Mouse (Mus musculus): ENCODE results near the gene Homer2. TPM values are rescaled to one million over a fixed set of nuclear protein-coding genes. Genes with fewer than 3 reads are reported as not detected.
A peak's percentile ranks its signal among the peaks of the same experiment; 100 is the strongest.

Homer2 gene
- polyA plus RNA-seq, 1 experiment from 2014 or later = 34.4 TPM

- Histone ChIP-seq H3K4me3 (no peak overlapping the region), H3K36me3 (peaks cover 33% of the 10 kb centered on the region), H3K27ac (replicated peaks) (no peak overlapping the region), H3K27me3 (no peaks in the 10 kb centered on the region), H3K4me2 (no peak overlapping the region), H3K9ac (no peak overlapping the region), H3K9me3 (no peaks in the 10 kb centered on the region), H3K4me1 (replicated peaks) (peaks cover 10% of the 10 kb centered on the region)
- WGBS = 87% methylated on average over 3 of the region's 3 CpGs
- no peak for ATAC-seq (ENCODE audit: low FRiP score, low read depth)
Observed at GRCm38 (mm10) chr7:81577872-81578271, 129.5 kb downstream of the Homer2 start.

GRCm38 (mm10) chr7:81575606-81576005 lies 131.7 kb downstream of the Homer2 start:
- Histone ChIP-seq H3K27me3 (no peaks in the 10 kb centered on the region), H3K4me3 (no peak overlapping the region), H3K4me1 (replicated peaks) (peaks cover 23% of the 10 kb centered on the region), H3K36me3 (peaks cover 33% of the 10 kb centered on the region), H3K9ac (no peak overlapping the region), H3K27ac (replicated peaks) (no peak overlapping the region), H3K4me2 (no peak overlapping the region), H3K9me3 (no peaks in the 10 kb centered on the region)
- ATAC-seq (ENCODE audit: low FRiP score, low read depth) = no peak
- WGBS = 93% methylated on average over 10 of the region's 10 CpGs

GRCm38 (mm10) chr7:81573821-81574220 lies 133.5 kb downstream of the Homer2 start:
- H3K27me3 ChIP-seq = no peaks in the 10 kb centered on the region

GRCm38 (mm10) chr7:81573397-81573796 lies 133.9 kb downstream of the Homer2 start:
- no peak for ATAC-seq (ENCODE audit: low FRiP score, low read depth)
- H3K36me3 ChIP-seq = peaks cover 18% of the 10 kb centered on the region
- peak overlapping the region; percentile 65; the same call in 1 of the 2 replicates for H3K4me2 ChIP-seq
- H3K9ac ChIP-seq = no peak overlapping the region
- H3K4me3 ChIP-seq = no peak overlapping the region
- no peaks in the 10 kb centered on the region for H3K9me3 ChIP-seq
- WGBS = 96% methylated on average over 6 of the region's 6 CpGs
- H3K27me3 ChIP-seq = no peaks in the 10 kb centered on the region
- peaks cover 25% of the 10 kb centered on the region for H3K4me1 ChIP-seq (replicated peaks)
- no peak overlapping the region for H3K27ac ChIP-seq (replicated peaks)

More at GRCm38 (mm10) chr7:81573821-81574220, 133.5 kb downstream of the Homer2 start:
- Histone ChIP-seq H3K9me3 (no peaks in the 10 kb centered on the region), H3K4me3 (no peak overlapping the region), H3K9ac (no peak overlapping the region), H3K36me3 (peaks cover 22% of the 10 kb centered on the region), H3K4me2 (no peak overlapping the region), H3K27ac (replicated peaks) (no peak overlapping the region), H3K4me1 (replicated peaks) (peaks cover 25% of the 10 kb centered on the region)
- 94% methylated on average over 9 of the region's 9 CpGs for WGBS
- no peak for ATAC-seq (ENCODE audit: low FRiP score, low read depth)

- ATAC-seq (ENCODE audit: low FRiP score, low read depth) = no peak
- Histone ChIP-seq H3K4me3 (peak overlapping the region; percentile 69), H3K4me1 (replicated peaks) (peaks cover 25% of the 10 kb centered on the region), H3K4me2 (peak overlapping the region; percentile 65), H3K9me3 (no peaks in the 10 kb centered on the region), H3K27me3 (no peaks in the 10 kb centered on the region), H3K9ac (no peak overlapping the region; the same call in none of the 2 replicates), H3K27ac (replicated peaks) (no peak overlapping the region), H3K36me3 (peaks cover 12% of the 10 kb centered on the region)
- WGBS = 72% methylated on average over 6 of the region's 6 CpGs
Observed at GRCm38 (mm10) chr7:81572610-81573268, 134.6 kb downstream of the Homer2 start.

GRCm38 (mm10) chr7:81571941-81572441 lies 135.3 kb downstream of the Homer2 start:
- Histone ChIP-seq H3K4me3 (peak overlapping the region; percentile 69), H3K36me3 (peaks cover 6% of the 10 kb centered on the region; the same call in 1 of the 2 replicates), H3K27me3 (no peaks in the 10 kb centered on the region), H3K27ac (replicated peaks) (peak overlapping the region; percentile 92), H3K9me3 (no peaks in the 10 kb centered on the region), H3K4me2 (peak overlapping the region; percentile 65), H3K9ac (peak overlapping the region; percentile 84), H3K4me1 (replicated peaks) (peaks cover 25% of the 10 kb centered on the region)
- no peak for ATAC-seq (ENCODE audit: low FRiP score, low read depth)
- 19% methylated on average over 15 of the region's 15 CpGs for WGBS

- Histone ChIP-seq H3K4me2 (peak within 1 kb of the TSS; percentile 65), H3K9me3 (no peaks in the 10 kb centered on the region), H3K4me1 (replicated peaks) (peaks cover 25% of the 10 kb centered on the region), H3K27ac (replicated peaks) (peak within 1 kb of the TSS; percentile 92), H3K4me3 (peak within 1 kb of the TSS; percentile 69), H3K27me3 (no peaks in the 10 kb centered on the region), H3K36me3 (peaks cover 6% of the 10 kb centered on the region; the same call in 1 of the 2 replicates), H3K9ac (peak within 1 kb of the TSS; percentile 84)
- WGBS = under 1% methylated on average over 74 of the region's 96 CpGs
- ATAC-seq (ENCODE audit: low FRiP score, low read depth) = peak; percentile 100
Observed at GRCm38 (mm10) chr7:81571108-81571940, 136.0 kb downstream of the Homer2 start, which contains the start of gene Whamm. Gene Whamm, plus strand, starts transcription at chr7:81571266.

GRCm38 (mm10) chr7:81570752-81571107 lies 136.6 kb downstream of the Homer2 start:
- Histone ChIP-seq H3K4me1 (replicated peaks) (peaks cover 25% of the 10 kb centered on the region), H3K4me2 (peak overlapping the region; percentile 65), H3K27me3 (no peaks in the 10 kb centered on the region), H3K4me3 (peak overlapping the region; percentile 69), H3K9ac (no peak overlapping the region), H3K27ac (replicated peaks) (peak overlapping the region; percentile 92; the same call in 1 of the 2 replicates), H3K9me3 (no peaks in the 10 kb centered on the region), H3K36me3 (peaks cover 2% of the 10 kb centered on the region; the same call in 1 of the 2 replicates)
- ATAC-seq (ENCODE audit: low FRiP score, low read depth) = no peak
- WGBS = 5% methylated on average over 5 of the region's 5 CpGs

- no peak for ATAC-seq (ENCODE audit: low FRiP score, low read depth)
- Histone ChIP-seq H3K4me3 (no peak overlapping the region), H3K27me3 (no peaks in the 10 kb centered on the region), H3K27ac (replicated peaks) (no peak overlapping the region), H3K36me3 (no peaks in the 10 kb centered on the region), H3K4me1 (replicated peaks) (peaks cover 25% of the 10 kb centered on the region), H3K9ac (no peak overlapping the region), H3K9me3 (no peaks in the 10 kb centered on the region), H3K4me2 (no peak overlapping the region; the same call in 1 of the 2 replicates)
- 89% methylated on average over 3 of the region's 3 CpGs for WGBS
Observed at GRCm38 (mm10) chr7:81570271-81570670, 137.1 kb downstream of the Homer2 start.

GRCm38 (mm10) chr7:81569851-81570250 lies 137.5 kb downstream of the Homer2 start:
- no peak overlapping the region for H3K4me2 ChIP-seq
- H3K9me3 ChIP-seq = no peaks in the 10 kb centered on the region
- no peak overlapping the region for H3K9ac ChIP-seq
- no peaks in the 10 kb centered on the region for H3K27me3 ChIP-seq
- no peak overlapping the region for H3K4me3 ChIP-seq
- H3K4me1 ChIP-seq (replicated peaks) = peaks cover 25% of the 10 kb centered on the region
- no peaks in the 10 kb centered on the region for H3K36me3 ChIP-seq
- ATAC-seq (ENCODE audit: low FRiP score, low read depth) = no peak
- no peak overlapping the region for H3K27ac ChIP-seq (replicated peaks)
- 97% methylated on average over 1 of the region's 1 CpGs for whole genome bisulfite sequencing

- peaks cover 10% of the 10 kb centered on the region for H3K4me1 ChIP-seq (replicated peaks)
- no peak overlapping the region for H3K4me2 ChIP-seq
- H3K9ac ChIP-seq = no peak overlapping the region
- no peak overlapping the region for H3K4me3 ChIP-seq
- no peaks in the 10 kb centered on the region for H3K27me3 ChIP-seq
- H3K36me3 ChIP-seq = no peaks in the 10 kb centered on the region
- 96% methylated on average over 5 of the region's 5 CpGs for WGBS
- no peak overlapping the region for H3K27ac ChIP-seq (replicated peaks)
- no peaks in the 10 kb centered on the region for H3K9me3 ChIP-seq
- no peak for ATAC-seq (ENCODE audit: low FRiP score, low read depth)
Observed at GRCm38 (mm10) chr7:81567396-81567795, 139.9 kb downstream of the Homer2 start.

- WGBS = 79% methylated on average over 9 of the region's 9 CpGs
- no peaks in the 10 kb centered on the region for H3K27me3 ChIP-seq
- ATAC-seq (ENCODE audit: low FRiP score, low read depth) = no peak
- H3K9me3 ChIP-seq = no peaks in the 10 kb centered on the region
- no peak within 1 kb of the TSS for H3K4me2 ChIP-seq
- H3K27ac ChIP-seq (replicated peaks) = no peak within 1 kb of the TSS
- H3K4me3 ChIP-seq = no peak within 1 kb of the TSS
- H3K4me1 ChIP-seq (replicated peaks) = peaks cover 5% of the 10 kb centered on the region
- no peaks in the 10 kb centered on the region for H3K36me3 ChIP-seq
- no peak within 1 kb of the TSS for H3K9ac ChIP-seq
Observed at GRCm38 (mm10) chr7:81566892-81567291, 140.4 kb downstream of the Homer2 start, which contains the start of gene Fsd2. Gene Fsd2, minus strand, starts transcription at chr7:81566944.

Measured in hindbrain, embryonic 15.5 days (tissue).